Mouse (Mus musculus) limb, embryonic 15.5 days (tissue): ENCODE measurements around the gene Dhrs7. TPM values are rescaled to one million over a fixed set of nuclear protein-coding genes. Genes with fewer than 3 reads are reported as not detected.
A peak's percentile ranks its signal among the peaks of the same experiment; 100 is the strongest.

Source experiments
- ATAC-seq: fragments of 200-750 bp; cut with Nextera tagmentation; 2 replicates; pipeline ENCODE4 v1.8.0; 2017; ENCODE audit warnings: low read depth, moderate TSS enrichment; ENCODE audit not compliant: insufficient number of reproducible peaks, low FRiP score, low TSS enrichment
- H3K27ac ChIP-seq: fragments of 300-500 bp; sonication (generic); 2 replicates; pipeline ENCODE4 v1.5.1; 2015; ENCODE audit warnings: moderate library complexity, mild to moderate bottlenecking, inconsistent platforms
- H3K27me3 ChIP-seq: fragments of 300-500 bp; sonication (generic); 2 replicates; pipeline ENCODE4 v1.6.1; 2015; ENCODE audit warnings: inconsistent platforms
- H3K36me3 ChIP-seq: fragments of 300-500 bp; sonication (generic); 2 replicates; pipeline ENCODE4 v1.6.1; 2015; ENCODE audit warnings: inconsistent platforms
- H3K4me1 ChIP-seq: fragments of 300-500 bp; sonication (generic); 2 replicates; pipeline ENCODE4 v1.6.1; 2015; ENCODE audit warnings: inconsistent platforms
- H3K4me2 ChIP-seq: fragments of 300-500 bp; sonication (generic); 2 replicates; pipeline ENCODE4 v1.6.1; 2015; ENCODE audit warnings: mild to moderate bottlenecking, inconsistent platforms
- H3K4me3 ChIP-seq: fragments of 300-500 bp; sonication (generic); 2 replicates; pipeline ENCODE4 v1.5.1; 2015; ENCODE audit warnings: mild to moderate bottlenecking, inconsistent platforms
- H3K9ac ChIP-seq: fragments of 300-500 bp; sonication (generic); 2 replicates; pipeline ENCODE4 v1.6.1; 2015; ENCODE audit warnings: inconsistent platforms
- H3K9me3 ChIP-seq: fragments of 300-500 bp; sonication (generic); 2 replicates; pipeline ENCODE4 v1.6.1; 2016; ENCODE audit warnings: inconsistent platforms
- WGBS: fragments of 180-500 bp; shearing (Covaris S2); methylation state at CpG from one replicate; pipeline ENCODE4 v1.1.7; 2015; 5-methylcytosine and 5-hydroxymethylcytosine counted together
- polyA plus RNA-seq: library from polyadenylated mRNA; unstranded; fragments of >200 nt; fragmentation: Nextera tagmentation; extraction: Ambion mirVana; gene quantifications from 2 replicates; pipeline ENCODE4 v1.2.1, GENCODE M21; 2015

The Dhrs7 gene
- polyA plus RNA-seq, 1 experiment from 2014 or later: 60.0 TPM

DNA sequence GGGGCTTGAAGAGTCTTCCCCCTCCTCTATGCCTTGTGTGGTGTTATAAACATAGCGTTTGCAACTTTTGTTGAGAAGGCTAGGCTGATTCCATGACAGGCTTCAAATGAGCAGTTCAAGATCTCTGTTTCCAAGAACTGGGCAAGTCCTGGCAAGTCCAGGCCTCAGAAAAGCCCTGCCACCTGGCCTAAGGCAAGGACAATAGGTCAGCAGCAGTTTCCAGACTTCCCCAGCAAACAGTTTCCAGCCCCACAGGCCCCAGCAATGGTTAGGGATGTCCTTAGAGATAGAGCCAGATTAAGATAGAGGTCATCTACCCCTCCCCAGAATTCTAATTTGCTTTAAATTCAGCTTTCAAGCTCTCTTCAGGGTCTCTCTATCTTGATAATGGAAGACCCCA, 17.2 kb upstream of the Dhrs7 start:
- Histone ChIP-seq H3K36me3 (no peaks in the 10 kb centered on the region), H3K9ac (no peak overlapping the region), H3K27me3 (no peaks in the 10 kb centered on the region), H3K27ac (no peak overlapping the region), H3K4me3 (no peak overlapping the region), H3K9me3 (no peaks in the 10 kb centered on the region), H3K4me1 (no peaks in the 10 kb centered on the region), H3K4me2 (no peak overlapping the region)
- 85% methylated on average over 1 of the region's 1 CpGs for WGBS
- no peak for ATAC-seq

DNA sequence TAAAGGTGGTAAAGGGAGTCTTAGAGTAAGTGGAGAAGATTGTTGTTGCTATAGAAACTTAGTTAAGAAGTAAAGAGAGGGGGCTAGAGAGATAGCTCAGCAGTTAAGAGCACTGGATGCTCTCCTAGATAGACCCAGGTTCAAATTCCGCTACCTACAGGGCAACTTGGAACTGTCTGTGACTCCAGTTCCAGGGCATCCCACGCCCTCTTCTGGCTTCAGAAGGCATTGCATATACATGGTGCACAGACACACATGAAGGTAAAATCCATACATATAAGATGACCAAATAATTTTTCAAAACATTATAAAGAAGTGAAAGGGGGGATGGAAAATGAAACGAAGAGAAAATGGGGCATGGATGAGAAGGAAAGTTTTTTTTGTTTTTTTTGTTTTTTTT, 14.9 kb upstream of the Dhrs7 start:
- Histone ChIP-seq H3K27me3 (no peaks in the 10 kb centered on the region), H3K27ac (no peak overlapping the region), H3K9ac (no peak overlapping the region), H3K36me3 (no peaks in the 10 kb centered on the region), H3K4me2 (no peak overlapping the region), H3K4me1 (peaks cover 2% of the 10 kb centered on the region; the same call in 1 of the 2 replicates), H3K9me3 (no peaks in the 10 kb centered on the region), H3K4me3 (no peak overlapping the region)
- 80% methylated on average over 3 of the region's 3 CpGs for WGBS
- ATAC-seq: no peak

GRCm38 (mm10) chr12:72674820-72675219, 10.1 kb upstream of the Dhrs7 start:
- 54% methylated on average over 2 of the region's 2 CpGs for WGBS
- Histone ChIP-seq H3K4me3 (no peak overlapping the region), H3K27ac (no peak overlapping the region), H3K9me3 (no peaks in the 10 kb centered on the region), H3K4me1 (peaks cover 7% of the 10 kb centered on the region), H3K36me3 (no peaks in the 10 kb centered on the region), H3K27me3 (no peaks in the 10 kb centered on the region), H3K4me2 (no peak overlapping the region), H3K9ac (no peak overlapping the region)
- ATAC-seq: no peak

- no peak overlapping the region for H3K4me2 ChIP-seq
- no peaks in the 10 kb centered on the region for H3K36me3 ChIP-seq
- no peak overlapping the region for H3K9ac ChIP-seq
- no peaks in the 10 kb centered on the region for H3K27me3 ChIP-seq
- peaks cover 7% of the 10 kb centered on the region for H3K4me1 ChIP-seq
- no peak overlapping the region for H3K4me3 ChIP-seq
- ATAC-seq: no peak
- 61% methylated on average over 7 of the region's 7 CpGs for WGBS
- H3K9me3 ChIP-seq: no peaks in the 10 kb centered on the region
- no peak overlapping the region for H3K27ac ChIP-seq
Measured at GRCm38 (mm10) chr12:72674079-72674797, 9.5 kb upstream of the Dhrs7 start.

- Histone ChIP-seq H3K36me3 (no peaks in the 10 kb centered on the region), H3K4me1 (peaks cover 7% of the 10 kb centered on the region), H3K27me3 (no peaks in the 10 kb centered on the region), H3K9me3 (no peaks in the 10 kb centered on the region), H3K27ac (no peak overlapping the region), H3K4me3 (no peak overlapping the region), H3K9ac (no peak overlapping the region), H3K4me2 (no peak overlapping the region)
- whole genome bisulfite sequencing: 82% methylated on average over 6 of the region's 6 CpGs
- ATAC-seq: no peak
Measured at GRCm38 (mm10) chr12:72671516-72672135, 6.9 kb upstream of the Dhrs7 start.

DNA sequence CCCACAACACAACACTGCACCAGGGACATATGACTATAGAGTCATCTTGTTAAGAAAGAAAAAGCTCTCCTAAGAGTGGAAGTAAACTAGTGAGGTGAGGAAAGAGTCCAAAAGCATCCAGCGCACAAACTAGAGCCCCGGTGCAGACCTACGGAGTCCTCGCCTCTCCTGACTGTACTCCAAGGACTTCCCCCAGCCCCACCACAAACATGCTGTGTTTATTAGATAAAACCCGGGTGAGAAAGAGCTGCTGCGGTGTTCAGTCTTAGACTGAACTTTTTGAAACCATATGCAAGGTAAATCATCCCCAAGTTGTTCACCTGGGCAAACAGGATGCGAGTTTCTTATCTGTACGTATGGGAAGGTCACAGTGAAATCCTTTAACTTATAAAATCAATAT, 6.2 kb upstream of the Dhrs7 start:
- Histone ChIP-seq H3K27me3 (no peaks in the 10 kb centered on the region), H3K9me3 (no peaks in the 10 kb centered on the region), H3K27ac (no peak overlapping the region), H3K36me3 (no peaks in the 10 kb centered on the region), H3K4me2 (no peak overlapping the region), H3K4me3 (no peak overlapping the region), H3K4me1 (peaks cover 7% of the 10 kb centered on the region), H3K9ac (no peak overlapping the region)
- WGBS: 81% methylated on average over 8 of the region's 8 CpGs
- no peak for ATAC-seq

DNA sequence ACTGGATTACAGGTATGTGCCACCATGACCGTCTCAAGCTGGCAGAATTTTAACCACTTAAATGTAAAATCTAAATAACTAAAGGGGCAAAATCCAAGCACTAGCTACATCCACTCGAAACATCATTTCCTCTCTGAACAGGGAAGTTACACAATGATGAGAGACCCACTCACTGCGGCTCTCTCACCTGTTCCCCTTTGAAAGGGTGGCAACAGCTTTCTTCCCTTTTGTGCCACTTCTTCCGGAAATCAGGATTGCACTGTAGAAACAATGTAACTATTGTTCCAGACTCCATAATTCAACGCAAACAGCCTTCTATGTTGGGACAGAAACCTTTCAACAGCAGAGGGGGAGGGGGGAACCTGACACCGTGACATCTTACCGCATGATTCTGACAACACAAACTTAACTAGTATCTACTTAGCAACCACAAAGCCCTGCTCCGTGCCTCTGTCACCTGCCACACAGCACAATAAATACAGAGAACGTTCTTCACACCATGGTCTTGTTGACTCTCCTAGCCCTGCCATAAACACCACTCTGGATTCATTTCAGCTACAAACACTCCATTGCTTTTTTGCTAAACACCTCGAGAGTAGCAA, 3.3 kb upstream of the Dhrs7 start:
- WGBS: 67% methylated on average over 10 of the region's 10 CpGs
- Histone ChIP-seq H3K36me3 (no peaks in the 10 kb centered on the region), H3K9ac (no peak overlapping the region), H3K9me3 (no peaks in the 10 kb centered on the region), H3K4me1 (peaks cover 7% of the 10 kb centered on the region; the same call in 1 of the 2 replicates), H3K4me2 (no peak overlapping the region), H3K27me3 (no peaks in the 10 kb centered on the region), H3K27ac (no peak overlapping the region), H3K4me3 (no peak overlapping the region)
- no peak for ATAC-seq

GRCm38 (mm10) chr12:72666015-72666414, 1.3 kb upstream of the Dhrs7 start:
- no peak overlapping the region for H3K4me2 ChIP-seq
- no peak overlapping the region for H3K4me3 ChIP-seq
- H3K36me3 ChIP-seq: no peaks in the 10 kb centered on the region
- H3K9ac ChIP-seq: no peak overlapping the region
- no peak for ATAC-seq
- no peak overlapping the region for H3K27ac ChIP-seq
- H3K4me1 ChIP-seq: peaks cover 7% of the 10 kb centered on the region; the same call in 1 of the 2 replicates
- no peaks in the 10 kb centered on the region for H3K9me3 ChIP-seq
- no peaks in the 10 kb centered on the region for H3K27me3 ChIP-seq
- WGBS: 76% methylated on average over 5 of the region's 5 CpGs

- Histone ChIP-seq H3K4me1 (peaks cover 7% of the 10 kb centered on the region; the same call in 1 of the 2 replicates), H3K9ac (peak overlapping the region; percentile 41; the same call in 1 of the 2 replicates), H3K36me3 (no peaks in the 10 kb centered on the region), H3K4me2 (peak overlapping the region; percentile 76), H3K27ac (peak overlapping the region; percentile 82), H3K27me3 (no peaks in the 10 kb centered on the region), H3K4me3 (peak overlapping the region; percentile 52), H3K9me3 (no peaks in the 10 kb centered on the region)
- WGBS: 7% methylated on average over 28 of the region's 28 CpGs
- ATAC-seq: peak; percentile 31; the same call in 1 of the 2 replicates
Measured at GRCm38 (mm10) chr12:72664020-72664734, 532 bp downstream of the Dhrs7 start.

- ATAC-seq: no peak
- H3K4me2 ChIP-seq: no peak overlapping the region
- 88% methylated on average over 16 of the region's 16 CpGs for WGBS
- peaks cover 6% of the 10 kb centered on the region; the same call in 1 of the 2 replicates for H3K36me3 ChIP-seq
- no peaks in the 10 kb centered on the region for H3K4me1 ChIP-seq
- H3K9me3 ChIP-seq: no peaks in the 10 kb centered on the region
- no peak overlapping the region for H3K27ac ChIP-seq
- no peak overlapping the region for H3K9ac ChIP-seq
- no peak overlapping the region for H3K4me3 ChIP-seq
- H3K27me3 ChIP-seq: no peaks in the 10 kb centered on the region
Measured at GRCm38 (mm10) chr12:72655775-72656174, 8.9 kb downstream of the Dhrs7 start.

DNA sequence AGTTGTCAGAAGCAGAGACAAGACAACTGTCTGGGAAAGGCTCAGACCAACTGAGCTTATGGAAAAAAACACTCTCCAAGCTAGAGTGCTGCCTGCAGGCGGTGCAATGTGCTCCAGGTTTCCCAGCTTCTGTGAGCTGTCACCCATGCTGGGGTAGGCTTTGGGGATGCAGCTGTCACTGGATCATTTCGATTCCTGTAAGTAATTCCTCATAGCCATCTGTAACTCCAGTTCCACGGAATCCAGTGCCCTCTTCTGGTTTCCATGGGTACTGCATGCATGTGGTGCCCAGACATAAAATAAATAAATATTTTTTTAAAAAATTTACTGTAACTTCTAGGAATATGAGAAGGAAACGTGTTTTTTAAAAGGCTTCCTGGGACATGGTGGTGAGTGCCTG, 10.0 kb downstream of the Dhrs7 start:
- H3K36me3 ChIP-seq: peaks cover 8% of the 10 kb centered on the region
- no peak overlapping the region for H3K4me3 ChIP-seq
- H3K4me1 ChIP-seq: no peaks in the 10 kb centered on the region
- WGBS: 10% methylated on average over 4 of the region's 4 CpGs
- ATAC-seq: no peak
- H3K27ac ChIP-seq: no peak overlapping the region
- H3K9ac ChIP-seq: no peak overlapping the region
- no peak overlapping the region for H3K4me2 ChIP-seq
- H3K9me3 ChIP-seq: no peaks in the 10 kb centered on the region
- H3K27me3 ChIP-seq: no peaks in the 10 kb centered on the region
